Mouse (Mus musculus) heart, embryonic 15.5 days (tissue): ENCODE results near the gene Ube4b. TPM values are rescaled to one million over a fixed set of nuclear protein-coding genes. Genes with fewer than 3 reads are reported as not detected.

ENCODE experiments used
- ATAC-seq: fragments of 200-750 bp; cut with Nextera tagmentation; replicated peaks from 2 replicates; pipeline ENCODE4 v1.8.0; 2017; ENCODE audit warnings: low read depth, moderate TSS enrichment; ENCODE audit not compliant: insufficient number of reproducible peaks, insufficient read depth, low FRiP score
- H3K27ac ChIP-seq: fragments of 300-500 bp; sonication (generic); 2 replicates; pipeline ENCODE4 v1.5.1; 2015; ENCODE audit warnings: mild to moderate bottlenecking, inconsistent platforms
- H3K27me3 ChIP-seq: fragments of 300-500 bp; sonication (generic); 2 replicates; pipeline ENCODE4 v1.6.1; 2015; ENCODE audit warnings: inconsistent platforms
- H3K36me3 ChIP-seq: fragments of 300-500 bp; sonication (generic); 2 replicates; pipeline ENCODE4 v1.6.1; 2015; ENCODE audit warnings: mild to moderate bottlenecking, inconsistent platforms
- H3K4me1 ChIP-seq: fragments of 300-500 bp; sonication (generic); replicated peaks from 2 replicates; pipeline ENCODE4 v1.6.1; 2015; ENCODE audit warnings: inconsistent platforms
- H3K4me2 ChIP-seq: fragments of 300-500 bp; sonication (generic); 2 replicates; pipeline ENCODE4 v1.6.1; 2015; ENCODE audit warnings: inconsistent platforms, mild to moderate bottlenecking, moderate library complexity
- H3K4me3 ChIP-seq: fragments of 300-500 bp; sonication (generic); 2 replicates; pipeline ENCODE4 v1.5.1; 2015; ENCODE audit warnings: mild to moderate bottlenecking, inconsistent platforms
- H3K9ac ChIP-seq: fragments of 300-500 bp; sonication (generic); 2 replicates; pipeline ENCODE4 v1.6.1; 2015; ENCODE audit warnings: mild to moderate bottlenecking, inconsistent platforms
- H3K9me3 ChIP-seq: fragments of 300-500 bp; sonication (generic); replicated peaks from 2 replicates; pipeline ENCODE4 v1.6.1; 2016; ENCODE audit warnings: inconsistent platforms
- WGBS: fragments of 180-500 bp; shearing (Covaris S2); methylation state at CpG from one replicate; pipeline ENCODE4 v1.1.7; 2015; ENCODE audit warnings: mixed read lengths; 5-methylcytosine and 5-hydroxymethylcytosine counted together
- polyA plus RNA-seq: library from polyadenylated mRNA; unstranded; fragments of >200 nt; fragmentation: Nextera tagmentation; extraction: Ambion mirVana; gene quantifications from 2 replicates; pipeline ENCODE4 v1.2.1, GENCODE M21; 2015

The Ube4b gene
- polyA plus RNA-seq, 1 experiment from 2014 or later = 27.2 TPM

- H3K9me3 ChIP-seq = no peaks in the 10 kb centered on the region
- no peaks in the 10 kb centered on the region for H3K27me3 ChIP-seq
- peaks cover 11% of the 10 kb centered on the region for H3K4me1 ChIP-seq
- 88% methylated on average over 7 of the region's 7 CpGs for WGBS
- no peak overlapping the region for H3K4me2 ChIP-seq
- no peak overlapping the region for H3K4me3 ChIP-seq
- peaks cover 77% of the 10 kb centered on the region for H3K36me3 ChIP-seq
- no peak overlapping the region for H3K9ac ChIP-seq
- H3K27ac ChIP-seq = no peak overlapping the region
- no peak for ATAC-seq
Observed at GRCm38 (mm10) chr4:149332726-149333125, 93.8 kb downstream of the Ube4b start.

GRCm38 (mm10) chr4:149330495-149330894 is 96.1 kb downstream of the Ube4b start:
- Histone ChIP-seq H3K4me1 (peaks cover 19% of the 10 kb centered on the region), H3K4me2 (no peak overlapping the region), H3K9ac (no peak overlapping the region), H3K27ac (no peak overlapping the region), H3K9me3 (no peaks in the 10 kb centered on the region), H3K27me3 (no peaks in the 10 kb centered on the region), H3K36me3 (peaks cover 67% of the 10 kb centered on the region), H3K4me3 (no peak overlapping the region)
- 96% methylated on average over 5 of the region's 5 CpGs for WGBS
- ATAC-seq = no peak

DNA sequence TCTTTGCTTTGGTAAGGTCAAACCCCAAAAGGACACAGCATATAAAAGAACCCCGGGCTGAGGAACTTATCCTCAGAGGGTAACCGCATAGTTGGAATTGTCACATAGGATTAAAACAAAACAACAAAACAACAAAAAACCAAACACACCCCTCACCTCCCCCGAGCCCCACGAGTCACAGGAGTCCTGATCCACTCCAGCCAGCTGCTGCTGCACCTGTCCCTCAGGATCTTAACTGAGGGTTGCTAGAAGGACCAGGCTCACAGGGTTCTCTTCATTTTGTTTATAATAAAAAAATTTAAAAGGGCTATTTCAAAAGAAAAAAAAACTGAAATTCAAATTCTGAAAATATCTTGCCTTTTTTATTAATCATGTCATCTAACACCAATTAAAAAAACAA is 97.8 kb downstream of the Ube4b start:
- no peak overlapping the region for H3K4me3 ChIP-seq
- H3K4me1 ChIP-seq = peaks cover 30% of the 10 kb centered on the region
- no peak overlapping the region for H3K27ac ChIP-seq
- H3K9me3 ChIP-seq = no peaks in the 10 kb centered on the region
- H3K27me3 ChIP-seq = no peaks in the 10 kb centered on the region
- H3K36me3 ChIP-seq = peaks cover 50% of the 10 kb centered on the region
- 86% methylated on average over 4 of the region's 4 CpGs for WGBS
- no peak for ATAC-seq
- H3K9ac ChIP-seq = no peak overlapping the region
- no peak overlapping the region for H3K4me2 ChIP-seq

DNA sequence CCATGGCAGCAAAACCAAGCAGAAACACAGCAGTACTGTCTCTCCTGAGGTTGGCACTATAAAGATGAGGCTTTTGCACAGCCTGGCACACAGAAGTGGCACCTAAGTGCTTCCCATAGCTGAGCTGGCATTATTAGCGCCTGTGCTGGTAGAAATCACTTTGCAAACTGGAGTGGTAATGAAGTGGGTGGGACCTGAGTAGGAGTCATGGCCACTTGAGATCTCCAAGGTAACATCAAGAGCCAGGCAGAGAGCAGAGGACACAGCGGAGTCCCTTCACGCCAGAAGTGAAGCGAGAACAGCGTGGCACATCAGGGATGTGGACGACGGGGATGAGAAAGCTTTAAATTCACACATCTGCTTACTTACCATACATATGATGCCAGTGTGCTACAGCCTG is 99.3 kb downstream of the Ube4b start:
- no peaks in the 10 kb centered on the region for H3K27me3 ChIP-seq
- 36% methylated on average over 7 of the region's 7 CpGs for WGBS
- H3K4me3 ChIP-seq = no peak overlapping the region
- ATAC-seq = peak; percentile 63
- H3K4me1 ChIP-seq = peaks cover 43% of the 10 kb centered on the region
- peak overlapping the region; percentile 57 for H3K27ac ChIP-seq
- H3K9ac ChIP-seq = no peak overlapping the region
- H3K36me3 ChIP-seq = peaks cover 37% of the 10 kb centered on the region
- no peak overlapping the region for H3K4me2 ChIP-seq
- no peaks in the 10 kb centered on the region for H3K9me3 ChIP-seq

DNA sequence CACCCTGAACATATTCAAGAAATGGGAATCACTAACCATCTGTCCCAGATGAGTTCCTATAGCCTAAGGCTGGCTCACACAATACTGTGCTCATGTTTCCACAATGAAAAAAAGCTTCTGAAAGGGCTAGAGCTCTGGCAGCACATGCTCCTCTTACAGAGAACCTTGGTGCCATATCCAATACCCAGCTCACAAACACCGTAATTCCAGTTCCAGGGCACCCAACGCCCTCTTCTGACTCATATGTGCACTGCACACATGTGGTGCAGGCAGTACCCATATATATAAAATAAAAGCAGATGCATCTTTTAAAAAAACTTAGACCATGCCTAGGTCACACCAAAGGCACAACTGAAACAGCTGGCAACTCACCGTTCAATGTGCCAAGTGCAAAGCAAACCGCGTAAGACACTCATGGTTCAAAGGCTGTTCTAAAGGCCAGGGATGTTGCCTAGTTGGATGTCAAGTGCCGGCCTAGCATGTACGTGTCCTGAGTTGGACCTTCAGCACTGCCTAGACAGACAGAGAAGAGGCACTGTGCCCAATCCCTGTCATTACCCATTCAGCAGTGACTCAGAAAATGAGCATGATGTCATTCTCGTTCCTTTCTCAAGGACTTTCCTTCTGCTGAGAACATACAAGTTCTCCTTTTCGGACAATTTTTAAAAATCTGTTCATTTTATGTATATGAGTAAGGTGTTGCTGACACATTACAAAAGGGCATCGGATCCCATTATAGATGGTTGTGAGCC is 101.0 kb downstream of the Ube4b start:
- Histone ChIP-seq H3K4me1 (peaks cover 43% of the 10 kb centered on the region), H3K9me3 (no peaks in the 10 kb centered on the region), H3K4me2 (no peak overlapping the region), H3K27me3 (no peaks in the 10 kb centered on the region), H3K9ac (no peak overlapping the region), H3K27ac (peak overlapping the region; percentile 45), H3K36me3 (peaks cover 24% of the 10 kb centered on the region), H3K4me3 (no peak overlapping the region)
- 68% methylated on average over 10 of the region's 10 CpGs for WGBS
- no peak for ATAC-seq

DNA sequence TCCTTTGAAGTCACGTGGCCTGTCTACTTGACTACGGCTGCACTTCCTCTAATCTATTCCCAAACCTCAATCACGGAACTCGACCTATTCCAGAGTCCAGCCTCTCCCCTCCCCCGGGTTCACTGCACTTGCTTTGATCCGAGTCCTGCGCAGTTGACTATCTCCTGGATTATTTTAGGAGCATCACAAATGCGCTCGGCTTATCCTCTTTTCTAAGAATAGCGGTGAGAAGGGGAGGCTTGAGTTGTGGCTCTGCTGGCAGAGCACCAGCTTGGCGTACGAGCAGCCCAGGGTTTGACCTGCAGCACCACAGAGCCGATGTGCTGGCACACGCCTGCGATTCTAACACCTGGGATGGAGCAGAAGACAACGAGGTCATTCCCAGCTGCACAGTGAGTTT is 102.8 kb downstream of the Ube4b start:
- H3K9me3 ChIP-seq = no peaks in the 10 kb centered on the region
- peak; percentile 77 for ATAC-seq
- H3K4me3 ChIP-seq = no peak overlapping the region
- H3K4me1 ChIP-seq = peaks cover 51% of the 10 kb centered on the region
- H3K9ac ChIP-seq = no peak overlapping the region
- peaks cover 7% of the 10 kb centered on the region; the same call in 1 of the 2 replicates for H3K36me3 ChIP-seq
- no peak overlapping the region; the same call in 1 of the 2 replicates for H3K4me2 ChIP-seq
- peak overlapping the region; percentile 75 for H3K27ac ChIP-seq
- H3K27me3 ChIP-seq = no peaks in the 10 kb centered on the region
- 43% methylated on average over 16 of the region's 16 CpGs for WGBS

DNA sequence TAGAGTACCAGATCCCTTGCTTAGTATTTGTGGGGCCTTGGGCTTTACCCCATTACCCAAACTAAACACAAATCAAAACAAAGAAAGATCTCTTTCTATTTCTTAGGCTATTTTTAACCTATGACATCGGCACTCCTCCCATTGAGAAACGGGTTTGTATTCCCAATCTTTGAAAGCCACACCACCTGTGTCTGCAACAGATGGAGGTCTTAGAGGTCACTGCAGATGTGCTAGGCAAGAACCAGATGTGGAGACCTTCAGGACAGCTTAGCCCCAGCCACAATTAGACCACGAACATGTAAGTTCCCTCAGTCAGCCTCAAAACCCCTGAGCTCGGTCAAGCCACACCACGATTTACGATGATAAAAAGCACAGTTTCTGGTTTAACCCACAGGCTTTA is 103.8 kb downstream of the Ube4b start:
- Histone ChIP-seq H3K9ac (no peak overlapping the region), H3K27me3 (no peaks in the 10 kb centered on the region), H3K4me1 (peaks cover 50% of the 10 kb centered on the region), H3K4me3 (no peak overlapping the region), H3K9me3 (no peaks in the 10 kb centered on the region), H3K27ac (peak overlapping the region; percentile 75), H3K36me3 (no peaks in the 10 kb centered on the region), H3K4me2 (no peak overlapping the region)
- ATAC-seq = no peak
- WGBS = 62% methylated on average over 6 of the region's 6 CpGs

DNA sequence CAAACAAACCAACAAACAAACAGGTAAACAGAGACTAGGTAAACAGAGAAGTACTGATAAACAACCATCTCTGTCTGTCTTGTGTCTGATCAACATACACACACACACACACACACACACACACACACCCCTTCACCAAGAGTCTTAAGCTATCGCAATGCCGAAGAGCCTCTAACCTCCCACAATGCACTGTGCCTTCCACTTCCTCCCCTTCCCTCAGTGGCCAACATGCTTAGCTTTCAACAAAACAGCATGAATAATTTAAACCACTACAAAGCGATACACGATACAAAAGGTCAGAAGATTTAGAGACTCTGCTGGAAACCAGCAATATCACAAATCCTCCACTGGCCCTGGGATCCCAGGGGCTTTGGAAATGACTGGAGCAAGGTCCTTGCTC is 104.3 kb downstream of the Ube4b start:
- no peaks in the 10 kb centered on the region for H3K36me3 ChIP-seq
- 80% methylated on average over 4 of the region's 4 CpGs for WGBS
- no peak overlapping the region for H3K4me2 ChIP-seq
- no peaks in the 10 kb centered on the region for H3K9me3 ChIP-seq
- H3K4me1 ChIP-seq = peaks cover 46% of the 10 kb centered on the region
- H3K27me3 ChIP-seq = no peaks in the 10 kb centered on the region
- H3K9ac ChIP-seq = no peak overlapping the region
- no peak for ATAC-seq
- H3K4me3 ChIP-seq = no peak overlapping the region
- H3K27ac ChIP-seq = no peak overlapping the region

- no peak overlapping the region for H3K9ac ChIP-seq
- ATAC-seq = no peak
- H3K4me3 ChIP-seq = no peak overlapping the region
- 40% methylated on average over 9 of the region's 9 CpGs for WGBS
- no peak overlapping the region for H3K4me2 ChIP-seq
- peaks cover 25% of the 10 kb centered on the region for H3K4me1 ChIP-seq
- no peaks in the 10 kb centered on the region for H3K27me3 ChIP-seq
- H3K36me3 ChIP-seq = no peaks in the 10 kb centered on the region
- H3K9me3 ChIP-seq = no peaks in the 10 kb centered on the region
- H3K27ac ChIP-seq = peak overlapping the region; percentile 14; the same call in 1 of the 2 replicates
Observed at GRCm38 (mm10) chr4:149319088-149319487, 107.5 kb downstream of the Ube4b start.

- Histone ChIP-seq H3K4me2 (no peak overlapping the region), H3K36me3 (no peaks in the 10 kb centered on the region), H3K4me1 (peaks cover 14% of the 10 kb centered on the region), H3K4me3 (no peak overlapping the region), H3K27ac (no peak overlapping the region), H3K27me3 (no peaks in the 10 kb centered on the region), H3K9ac (no peak overlapping the region), H3K9me3 (no peaks in the 10 kb centered on the region)
- no peak for ATAC-seq
- WGBS = 71% methylated on average over 5 of the region's 5 CpGs
Observed at GRCm38 (mm10) chr4:149317387-149317786, 109.2 kb downstream of the Ube4b start.

- WGBS = 86% methylated on average over 11 of the region's 11 CpGs
Observed at GRCm38 (mm10) chr4:149314275-149314837, 112.2 kb downstream of the Ube4b start.

More at GRCm38 (mm10) chr4:149314275-149314837, 112.2 kb downstream of the Ube4b start:
- Histone ChIP-seq H3K27me3 (no peaks in the 10 kb centered on the region), H3K4me1 (peaks cover 12% of the 10 kb centered on the region), H3K9me3 (no peaks in the 10 kb centered on the region), H3K4me2 (no peak overlapping the region), H3K4me3 (no peak overlapping the region), H3K36me3 (no peaks in the 10 kb centered on the region), H3K27ac (no peak overlapping the region), H3K9ac (no peak overlapping the region)
- no peak for ATAC-seq
